9 mouse cellular contexts compared by ENCODE assay signal in the genomic region with DNA sequence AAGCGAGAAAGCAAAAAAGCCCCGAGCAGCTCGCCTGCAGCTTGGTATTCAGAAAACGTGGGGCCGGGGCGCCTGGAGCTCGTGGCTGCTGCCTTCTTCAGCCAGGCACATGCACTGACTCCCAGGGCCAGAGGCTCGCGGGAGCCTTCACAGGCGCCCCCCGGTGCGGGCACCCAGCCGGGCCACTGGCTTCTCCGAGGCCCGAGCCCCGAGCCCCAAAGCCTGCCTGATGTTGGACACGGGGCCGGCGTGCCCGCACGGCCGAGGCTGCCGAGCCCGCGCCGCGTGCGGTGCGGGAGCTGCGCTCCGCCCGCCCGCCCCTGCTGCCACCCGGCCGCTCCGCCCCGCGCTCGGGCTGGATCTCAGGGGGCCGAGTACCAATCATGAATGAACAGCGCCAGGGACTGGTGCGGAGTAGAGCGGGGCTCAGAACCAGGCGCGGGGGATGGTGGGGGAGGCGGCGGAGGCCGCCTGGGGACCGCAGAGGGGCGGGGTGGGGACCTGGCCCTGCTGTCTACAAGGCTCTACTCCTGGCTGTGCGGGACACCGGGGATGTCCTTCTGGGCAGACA.
DNase-seq lines count a peak whose midpoint lies in the region; ATAC-seq and TF ChIP-seq lines count a peak whose summit lies in the region.
"Had no signal": no experiment of that assay in that cellular context is flagged by ENCODE, and none has a peak within 500 bp of the region (broad histone marks: within the 10 kb centered on the region; RNA-seq: fewer than 3 reads in every experiment).

No protein-coding gene starts in this region.

- H3K9me3 ChIP-seq in ES-Bruce4 (replicated peaks; ENCODE audit: control insufficient read depth, insufficient read depth, low read length, poor library complexity, severe bottlenecking): no peaks in the 10 kb centered on the region
- no peaks in the 10 kb centered on the region for H3K9me3 ChIP-seq in forebrain, embryonic 13.5 days (replicated peaks)

- no peak for TF ChIP-seq EP300 in ES-Bruce4 (IDR thresholded peaks at IDR 0.05; ENCODE audit: insufficient read depth, low read depth, low read length)

- no peak for DNase-seq in cerebellum, adult 2 months
- DNase-seq in cerebellum, adult 18-20 months: no peak
- peak; percentile 62 for DNase-seq in mesoderm, embryonic 11.5 days (ENCODE audit: low read depth, low spot score)
- no peak for DNase-seq in thymus, adult 18-20 months
- DNase-seq in gastrocnemius, postnatal 4 days (ENCODE audit: low spot score in 2 of 2): no peak
- DNase-seq in urinary bladder, adult 18-20 months (ENCODE audit: low spot score in 2 of 2): no peak

- H3K4me2 ChIP-seq in forebrain, embryonic 13.5 days: peak overlapping the region; percentile 86

- H3K27me3 ChIP-seq in cerebellum, adult 2 months (ENCODE audit: control insufficient read depth, insufficient read depth, low read length): peaks cover 3% of the 10 kb centered on the region; the same call in 1 of the 2 replicates
- H3K27me3 ChIP-seq in ES-Bruce4 (ENCODE audit: control insufficient read depth, insufficient read depth, low read length, poor library complexity, severe bottlenecking): peaks cover 7% of the 10 kb centered on the region
- H3K27me3 ChIP-seq in forebrain, embryonic 13.5 days: peaks cover 10% of the 10 kb centered on the region; the same call in 1 of the 2 replicates

- H3K4me1 ChIP-seq in cerebellum, adult 2 months (ENCODE audit: control insufficient read depth, insufficient read depth, low read length): no peaks in the 10 kb centered on the region
- no peaks in the 10 kb centered on the region for H3K4me1 ChIP-seq in ES-Bruce4 (ENCODE audit: control insufficient read depth, insufficient read depth, low read length)
- H3K4me1 ChIP-seq in forebrain, embryonic 13.5 days: peaks cover 32% of the 10 kb centered on the region

- H3K4me3 ChIP-seq in cerebellum, adult 2 months (replicated peaks; ENCODE audit: insufficient read depth, low read depth, low read length): peak overlapping the region; percentile 41
- H3K4me3 ChIP-seq in ES-Bruce4 (ENCODE audit: low read depth, low read length): peak overlapping the region; percentile 35
- peak overlapping the region; percentile 51 for H3K4me3 ChIP-seq in forebrain, embryonic 13.5 days
- H3K4me3 ChIP-seq: erythroblast, embryonic 14.5 days had no signal

- ATAC-seq in forebrain, embryonic 13.5 days: peak; percentile 90

- peak overlapping the region; percentile 64 for H3K9ac ChIP-seq in ES-Bruce4 (ENCODE audit: low read depth, poor library complexity, severe bottlenecking)
- peak overlapping the region; percentile 80 for H3K9ac ChIP-seq in forebrain, embryonic 13.5 days

- 1% methylated on average over 52 of the region's 52 CpGs for WGBS in cerebellum, adult 2 months
- WGBS in forebrain, embryonic 13.5 days: 1% methylated on average over 47 of the region's 52 CpGs

- no peaks in the 10 kb centered on the region for H3K36me3 ChIP-seq in ES-Bruce4 (ENCODE audit: control insufficient read depth, insufficient read depth, low read length, poor library complexity, severe bottlenecking)
- H3K36me3 ChIP-seq in forebrain, embryonic 13.5 days (ENCODE audit: poor library complexity, severe bottlenecking): no peaks in the 10 kb centered on the region

- H3K27ac ChIP-seq in cerebellum, adult 2 months (ENCODE audit: insufficient read depth, low read length): no peak overlapping the region
- no peak overlapping the region for H3K27ac ChIP-seq in ES-Bruce4 (ENCODE audit: insufficient read depth, low read length)
- peak overlapping the region; percentile 48; the same call in 1 of the 2 replicates for H3K27ac ChIP-seq in forebrain, embryonic 13.5 days

- no peak for TF ChIP-seq POLR2A in cerebellum, adult 2 months (IDR thresholded peaks at IDR 0.05; ENCODE audit: borderline replicate concordance, insufficient read depth, low read length)
- no peak for TF ChIP-seq POLR2A in ES-Bruce4 (IDR thresholded peaks at IDR 0.05; ENCODE audit: insufficient read depth, low read length)

- no peak for TF ChIP-seq CTCF in cerebellum, adult 2 months (IDR thresholded peaks at IDR 0.05; ENCODE audit: borderline replicate concordance, insufficient read depth, low read depth, low read length)
- no peak for TF ChIP-seq CTCF in ES-Bruce4 (IDR thresholded peaks at IDR 0.05; ENCODE audit: low read depth, low read length)
